Mouse (Mus musculus) erythroblast, embryonic 14.5 days (primary cell): Measurements from ENCODE around the gene Dnmt1.

Source experiments
- GATA1 ChIP-seq: IDR thresholded peaks from 2 replicates; pipeline ENCODE4 v1.6.1; 2012; ENCODE audit warnings: low read length, inconsistent platforms, mixed read lengths
- TAL1 ChIP-seq: IDR thresholded peaks from 3 replicates; pipeline ENCODE4 v1.6.1; 2012; ENCODE audit warnings: low read length, inconsistent platforms, mixed read lengths

DNA sequence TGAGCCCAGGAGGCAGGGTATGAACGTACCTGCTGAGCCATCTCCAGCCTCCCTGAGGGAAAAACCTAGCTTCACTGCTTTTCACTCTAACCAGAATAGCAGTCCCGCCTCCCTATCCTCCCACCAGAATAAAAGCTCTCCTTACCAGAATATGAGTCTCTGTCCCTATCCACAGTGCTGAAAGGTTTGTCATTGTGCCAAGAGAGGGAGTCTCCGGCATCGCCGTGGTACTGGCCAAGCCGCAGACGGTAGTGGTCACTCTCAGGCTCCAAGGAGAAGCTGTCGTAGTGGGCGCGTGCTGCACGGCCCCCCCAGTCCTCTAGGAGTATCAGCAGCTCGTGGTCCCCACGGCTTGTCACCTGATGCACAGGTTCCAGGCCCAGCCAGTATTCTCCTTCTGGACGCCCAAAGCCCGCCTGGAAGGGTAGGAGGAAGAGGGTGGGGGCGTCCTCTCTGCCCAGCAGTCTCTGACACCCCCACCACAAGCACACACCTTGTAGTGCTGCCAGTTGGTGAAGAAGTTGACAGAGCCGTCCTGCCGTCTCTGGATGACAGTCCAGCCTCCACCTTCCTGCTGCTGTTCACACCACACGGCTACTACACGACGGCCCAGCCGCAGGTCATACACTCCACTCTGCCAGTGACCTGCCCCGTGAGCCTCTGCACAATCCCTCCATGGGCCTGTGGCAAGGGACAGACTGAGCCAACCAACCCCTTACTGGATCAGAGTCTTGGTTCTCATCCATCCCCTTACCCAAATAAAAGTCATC is 84.5 kb downstream of the Dnmt1 start:
- TF ChIP-seq TAL1 (no peak), GATA1 (no peak)
